Mouse (Mus musculus): ENCODE data around the gene Set. TPM values are rescaled to one million over a fixed set of nuclear protein-coding genes. Genes with fewer than 3 reads are reported as not detected.

Gene Set
- polyA plus RNA-seq (2012; rRNA removed), result 346 and 393 TPM in 2 replicates

GRCm38 (mm10) chr2:30057223-30057904, at the start of gene Set:
TSS of gene Set (plus strand) at chr2:30057378.

GRCm38 (mm10) chr2:30048699-30049388, 8.3 kb upstream of the Set start, which contains the start of gene Wdr34:
TSS of gene Wdr34 (minus strand) at chr2:30048881.

GRCm38 (mm10) chr2:30077502-30078348, 20.5 kb downstream of the Set start, which contains the start of gene Pkn3:
TSS of gene Pkn3 (plus strand) at chr2:30077684.

GRCm38 (mm10) chr2:30093471-30094207, 36.5 kb downstream of the Set start, which contains the start of gene Zdhhc12:
TSS of gene Zdhhc12 (minus strand) at chr2:30093648.

Other genes starting within 250 kb of the Set start
- 56.3 and 56.6 TPM in 2 replicates for gene Urm1, start 237.3 kb upstream of the Set start, polyA plus RNA-seq (2012; rRNA removed)
- gene Cercam, start 188.2 kb upstream of the Set start, polyA plus RNA-seq (2012; rRNA removed), result 27.7 and 42.4 TPM in 2 replicates
- gene Odf2, start 168.2 kb upstream of the Set start, polyA plus RNA-seq (2012; rRNA removed), result 92.1 and 102 TPM in 2 replicates
- 55.0 and 55.1 TPM in 2 replicates for gene Gle1, start 122.0 kb upstream of the Set start, polyA plus RNA-seq (2012; rRNA removed)
- 550 and 589 TPM in 2 replicates for gene Sptan1, start 91.8 kb upstream of the Set start, polyA plus RNA-seq (2012; rRNA removed)
- 63.2 and 64.7 TPM in 2 replicates for gene Wdr34, start 8.5 kb upstream of the Set start, polyA plus RNA-seq (2012; rRNA removed)
- gene Pkn3, start 20.3 kb downstream of the Set start, polyA plus RNA-seq (2012; rRNA removed), result 9.1 TPM in 2 replicates
- gene Zdhhc12, start 36.3 kb downstream of the Set start, polyA plus RNA-seq (2012; rRNA removed), result 30.2 and 39.0 TPM in 2 replicates
- gene Zer1, start 67.2 kb downstream of the Set start, polyA plus RNA-seq (2012; rRNA removed), result 69.0 TPM in 2 replicates
- gene Tbc1d13, start 76.4 kb downstream of the Set start, polyA plus RNA-seq (2012; rRNA removed), result 61.3 and 63.8 TPM in 2 replicates
- 14.6 and 18.2 TPM in 2 replicates for gene Endog, start 114.1 kb downstream of the Set start, polyA plus RNA-seq (2012; rRNA removed)
- gene Spout1, start 121.1 kb downstream of the Set start, polyA plus RNA-seq (2012; rRNA removed), result 54.3 and 55.7 TPM in 2 replicates
- gene Kyat1, start 148.5 kb downstream of the Set start, polyA plus RNA-seq (2012; rRNA removed), result 31.1 and 32.9 TPM in 2 replicates
- 26.6 and 28.7 TPM in 2 replicates for gene Lrrc8a, start 180.3 kb downstream of the Set start, polyA plus RNA-seq (2012; rRNA removed)
- 11.1 and 16.3 TPM in 2 replicates for gene Gm28035, start 183.2 kb downstream of the Set start, polyA plus RNA-seq (2012; rRNA removed)
- 16.7 and 19.0 TPM in 2 replicates for gene Phyhd1, start 208.8 kb downstream of the Set start, polyA plus RNA-seq (2012; rRNA removed)
- not detected in 2 replicates for gene Gm28038, start 223.7 kb downstream of the Set start, polyA plus RNA-seq (2012; rRNA removed)
- gene Dolk, start 229.0 kb downstream of the Set start, polyA plus RNA-seq (2012; rRNA removed), result 11.0 and 12.2 TPM in 2 replicates
- 42.1 and 44.5 TPM in 2 replicates for gene Nup188, start 229.0 kb downstream of the Set start, polyA plus RNA-seq (2012; rRNA removed)

Data from central nervous system, embryonic 14 days (tissue).